Mouse (Mus musculus) bone marrow, adult 2 months (tissue): Measurements from ENCODE around the gene Hist2h2ab. TPM values are rescaled to one million over a fixed set of nuclear protein-coding genes. Genes with fewer than 3 reads are reported as not detected.
"Not testable (repeated sequence)": the region's sequence is repeated elsewhere in the genome, so short reads cannot be mapped to it uniquely, and the experiment has no call there.

ENCODE experiments used
- H3K27ac ChIP-seq: fragments of 200-500 bp; 2 replicates; pipeline ENCODE4 v1.5.1; 2012; ENCODE audit warnings: low read depth, mild to moderate bottlenecking, control low read depth, inconsistent platforms, low read length; ENCODE audit not compliant: control insufficient read depth, poor library complexity, insufficient read depth
- H3K4me1 ChIP-seq: fragments of 200-500 bp; 2 replicates; pipeline ENCODE4 v1.6.1; 2011; ENCODE audit warnings: low read length; ENCODE audit not compliant: control insufficient read depth, insufficient read depth
- H3K4me3 ChIP-seq: fragments of 200-500 bp; replicated peaks from 2 replicates; pipeline ENCODE3; 2011; ENCODE audit warnings: mild to moderate bottlenecking, low read depth, low read length, control low read depth; ENCODE audit not compliant: control insufficient read depth
- CTCF ChIP-seq: fragments of 200-500 bp; IDR thresholded peaks from 2 replicates; pipeline ENCODE4 v1.5.1; 2011; ENCODE audit warnings: low read length, control low read depth; ENCODE audit not compliant: control insufficient read depth, insufficient read depth
- POLR2A ChIP-seq: fragments of 200-500 bp; IDR thresholded peaks from 2 replicates; pipeline ENCODE4 v1.6.1; 2011; ENCODE audit warnings: low read depth, mild to moderate bottlenecking, control low read depth, low read length, borderline replicate concordance; ENCODE audit not compliant: control insufficient read depth
- WGBS: fragments of 180-500 bp; shearing (Covaris S2); methylation state at CpG from one replicate; pipeline ENCODE4 v1.1.7; 2018; 5-methylcytosine and 5-hydroxymethylcytosine counted together
- polyA plus RNA-seq: library from polyadenylated mRNA; stranded (reverse); fragments of >200 nt; gene quantifications from 2 replicates; pipeline ENCODE4 v1.2.4, GENCODE M21; 2011; ENCODE audit warnings: low replicate concordance; ENCODE audit not compliant: missing spikeins, insufficient read depth, insufficient read length

Gene Hist2h2ab
- polyA plus RNA-seq, 1 experiment = 26.5 TPM

- 2% methylated on average over 12 of the region's 12 CpGs for WGBS
- H3K27ac ChIP-seq = peak overlapping the region; percentile 97
Measured at GRCm38 (mm10) chr3:96237904-96238511, 18.3 kb downstream of the Hist2h2ab start.

GRCm38 (mm10) chr3:96238954-96239793 lies 19.5 kb downstream of the Hist2h2ab start, which contains the start of gene Hist2h3c2:
Gene Hist2h3c2, minus strand, starts transcription at chr3:96239127.
- Histone ChIP-seq H3K27ac (peak within 1 kb of the TSS; percentile 97), H3K4me3 (peak within 1 kb of the TSS; percentile 76)
- TF ChIP-seq POLR2A = peak; percentile 57; the same call in 1 of the 2 replicates
- H3K4me1 ChIP-seq = not testable (repeated sequence)
- WGBS = 0% methylated on average over 27 of the region's 68 CpGs

More at GRCm38 (mm10) chr3:96237904-96238511, 18.3 kb downstream of the Hist2h2ab start:
- Histone ChIP-seq H3K4me3 (peak overlapping the region; percentile 60), H3K4me1 (no peaks in the 10 kb centered on the region; the same call in none of the 2 replicates)
- no peak for TF ChIP-seq POLR2A
- no peak for TF ChIP-seq CTCF

- H3K4me1 ChIP-seq = not testable (repeated sequence)
- 2% methylated on average over 44 of the region's 85 CpGs for WGBS
- H3K27ac ChIP-seq = peak within 1 kb of the TSS; percentile 95
- peak within 1 kb of the TSS; percentile 76 for H3K4me3 ChIP-seq
- TF ChIP-seq POLR2A = peak; percentile 64
Measured at GRCm38 (mm10) chr3:96239949-96240798, 20.5 kb downstream of the Hist2h2ab start, which contains the start of gene Hist2h2aa2. Gene Hist2h2aa2, minus strand, starts transcription at chr3:96240276.

GRCm38 (mm10) chr3:96240799-96241197 lies 21.1 kb downstream of the Hist2h2ab start:
- Histone ChIP-seq H3K27ac (peak overlapping the region; percentile 46; the same call in 1 of the 2 replicates), H3K4me3 (no peak overlapping the region), H3K4me1 (peaks cover 4% of the 10 kb centered on the region)
- WGBS = 82% methylated on average over 9 of the region's 9 CpGs
- TF ChIP-seq CTCF = no peak
- no peak for TF ChIP-seq POLR2A

GRCm38 (mm10) chr3:96243921-96244572 lies 24.4 kb downstream of the Hist2h2ab start:
- peak overlapping the region; percentile 82 for H3K4me3 ChIP-seq
- H3K4me1 ChIP-seq = peaks cover 5% of the 10 kb centered on the region

GRCm38 (mm10) chr3:96245003-96245886 lies 25.6 kb downstream of the Hist2h2ab start, which contains the start of gene Hist2h2aa1:
Gene Hist2h2aa1, plus strand, starts transcription at chr3:96245497.
- H3K4me3 ChIP-seq = peak within 1 kb of the TSS; percentile 82
- H3K4me1 ChIP-seq = not testable (repeated sequence)
- 0% methylated on average over 43 of the region's 88 CpGs for WGBS
- peak; percentile 55 for TF ChIP-seq POLR2A
- peak within 1 kb of the TSS; percentile 98 for H3K27ac ChIP-seq

More at GRCm38 (mm10) chr3:96243921-96244572, 24.4 kb downstream of the Hist2h2ab start:
- H3K27ac ChIP-seq = peak overlapping the region; percentile 94
- 48% methylated on average over 7 of the region's 7 CpGs for WGBS
- TF ChIP-seq POLR2A (no peak), CTCF (no peak)

- H3K4me1 ChIP-seq = not testable (repeated sequence)
- under 1% methylated on average over 11 of the region's 21 CpGs for WGBS
- Histone ChIP-seq H3K4me3 (peak overlapping the region; percentile 53), H3K27ac (peak overlapping the region; percentile 81)
- peak; percentile 48; the same call in 1 of the 2 replicates for TF ChIP-seq POLR2A
Measured at GRCm38 (mm10) chr3:96246018-96246417, 26.4 kb downstream of the Hist2h2ab start.

GRCm38 (mm10) chr3:96246427-96246856 lies 26.8 kb downstream of the Hist2h2ab start, which contains the start of gene Hist2h3c1:
Gene Hist2h3c1, plus strand, starts transcription at chr3:96246685.
- WGBS = 0% methylated on average over 9 of the region's 47 CpGs
- Histone ChIP-seq H3K4me3 (peak within 1 kb of the TSS; percentile 60), H3K27ac (peak within 1 kb of the TSS; percentile 88)
- not testable (repeated sequence) for H3K4me1 ChIP-seq
